Mouse (Mus musculus): Measurements from ENCODE around the gene Pou6f2.

GRCm38 (mm10) chr13:18253131-18253530, 144.4 kb downstream of the Pou6f2 start:
- TF ChIP-seq CTCF (IDR thresholded peaks at IDR 0.05; ENCODE audit: borderline replicate concordance, extremely low read depth, insufficient read depth, insufficient read length) (no peak), POLR2A (IDR thresholded peaks at IDR 0.05; ENCODE audit: borderline replicate concordance, extremely low read depth, insufficient read depth, insufficient read length, poor library complexity, severe bottlenecking) (no peak)

All from brain, embryonic 14.5 days (tissue).